ENCODE assay signal across 8 mouse cellular contexts in the genomic region with DNA sequence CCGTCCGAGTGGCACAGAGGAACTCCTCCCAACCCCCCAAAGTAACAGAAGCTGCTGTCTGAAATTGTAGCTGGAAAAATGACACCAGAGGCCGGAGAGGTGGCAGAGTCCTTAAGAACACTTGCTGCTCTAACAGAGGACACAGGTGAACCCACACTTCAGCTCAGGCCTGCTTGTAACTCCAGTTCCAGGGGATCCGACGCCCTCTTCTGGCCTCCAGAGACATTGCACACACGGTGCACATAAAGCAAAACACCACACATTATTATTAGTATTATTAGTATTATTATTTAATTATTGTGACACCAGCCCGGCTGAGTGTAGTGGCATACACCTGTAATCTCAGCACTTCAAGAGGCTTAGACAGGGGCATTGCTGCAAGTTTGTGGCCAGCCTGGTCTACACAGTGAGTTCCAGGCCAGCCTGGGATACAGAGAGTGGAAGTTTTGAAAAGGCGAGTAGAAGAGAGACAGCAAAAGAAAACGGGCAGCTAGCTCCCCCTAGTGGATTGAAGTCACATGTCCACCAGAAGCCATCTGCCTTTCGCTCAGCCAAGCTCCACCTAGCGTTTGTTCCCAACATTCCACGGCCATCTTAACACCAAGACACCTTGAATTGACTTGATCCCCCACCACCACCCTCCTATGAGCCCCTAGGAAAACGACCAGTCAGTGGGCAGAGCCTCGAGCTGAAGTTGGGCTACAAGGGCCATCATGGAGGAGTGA. TPM values are rescaled to one million over a fixed set of nuclear protein-coding genes. Genes with fewer than 3 reads are reported as not detected.
DNase-seq lines count a peak whose midpoint lies in the region; ATAC-seq and TF ChIP-seq lines count a peak whose summit lies in the region.

No protein-coding gene starts in this region.

- 0 out of 2 replicates have a peak overlapping the region, but pooled peaks have one; percentile 39 for H3K27ac ChIP-seq in forebrain, embryonic 12.5 days
- peak overlapping the region; percentile 43; the same call in 1 of the 2 replicates for H3K27ac ChIP-seq in heart, postnatal 0 days (ENCODE audit: low read depth)
- peak overlapping the region; percentile 53; the same call in 1 of the 2 replicates for H3K27ac ChIP-seq in liver, embryonic 16.5 days (ENCODE audit: low read length)
- H3K27ac ChIP-seq in neural tube, embryonic 13.5 days (replicated peaks): peak overlapping the region; percentile 91; the same call in 1 of the 2 replicates

- H3K36me3 ChIP-seq in forebrain, embryonic 12.5 days (replicated peaks): no peaks in the 10 kb centered on the region
- no peaks in the 10 kb centered on the region for H3K36me3 ChIP-seq in heart, postnatal 0 days (replicated peaks; ENCODE audit: control insufficient read depth, insufficient read depth, low read length)
- no peaks in the 10 kb centered on the region for H3K36me3 ChIP-seq in liver, embryonic 16.5 days (ENCODE audit: control insufficient read depth, insufficient read depth)
- H3K36me3 ChIP-seq in neural tube, embryonic 13.5 days: no peaks in the 10 kb centered on the region

- no peak overlapping the region; the same call in 1 of the 2 replicates for H3K4me3 ChIP-seq in forebrain, embryonic 12.5 days (replicated peaks)
- H3K4me3 ChIP-seq in heart, postnatal 0 days (ENCODE audit: low read depth, low read length): no peak overlapping the region
- H3K4me3 ChIP-seq in liver, embryonic 16.5 days (ENCODE audit: low read depth, low read length): no peak overlapping the region
- H3K4me3 ChIP-seq in neural tube, embryonic 13.5 days: no peak overlapping the region

- H3K4me2 ChIP-seq in forebrain, embryonic 12.5 days: peak overlapping the region; percentile 92
- H3K4me2 ChIP-seq in heart, postnatal 0 days (ENCODE audit: low read depth, low read length): peak overlapping the region; percentile 91; the same call in 1 of the 2 replicates
- peak overlapping the region; percentile 96 for H3K4me2 ChIP-seq in liver, embryonic 16.5 days (ENCODE audit: low read depth, low read length)
- H3K4me2 ChIP-seq in neural tube, embryonic 13.5 days: peak overlapping the region; percentile 73; the same call in 1 of the 2 replicates

- TF ChIP-seq EP300 in heart, postnatal 0 days (IDR thresholded peaks at IDR 0.05; ENCODE audit: low read depth): no peak

- H3K9me3 ChIP-seq in forebrain, embryonic 12.5 days: no peaks in the 10 kb centered on the region
- no peaks in the 10 kb centered on the region for H3K9me3 ChIP-seq in heart, postnatal 0 days (replicated peaks; ENCODE audit: control insufficient read depth, low read length)
- no peaks in the 10 kb centered on the region for H3K9me3 ChIP-seq in liver, embryonic 16.5 days (replicated peaks; ENCODE audit: control insufficient read depth, low read length)
- no peaks in the 10 kb centered on the region for H3K9me3 ChIP-seq in neural tube, embryonic 13.5 days

- no peak overlapping the region for H3K9ac ChIP-seq in forebrain, embryonic 12.5 days
- H3K9ac ChIP-seq in heart, postnatal 0 days (replicated peaks; ENCODE audit: low read depth, low read length): no peak overlapping the region
- no peak overlapping the region for H3K9ac ChIP-seq in liver, embryonic 16.5 days (ENCODE audit: low read depth, low read length)
- H3K9ac ChIP-seq in neural tube, embryonic 13.5 days: no peak overlapping the region

- H3K4me1 ChIP-seq in forebrain, embryonic 12.5 days: peaks cover 24% of the 10 kb centered on the region
- H3K4me1 ChIP-seq in heart, postnatal 0 days (ENCODE audit: control insufficient read depth, insufficient read depth): peaks cover 18% of the 10 kb centered on the region
- peaks cover 16% of the 10 kb centered on the region for H3K4me1 ChIP-seq in liver, embryonic 16.5 days (ENCODE audit: control insufficient read depth, low read depth, low read length)
- peaks cover 27% of the 10 kb centered on the region for H3K4me1 ChIP-seq in neural tube, embryonic 13.5 days (replicated peaks)

- WGBS in forebrain, embryonic 12.5 days: 25% methylated on average over 14 of the region's 14 CpGs
- 24% methylated on average over 14 of the region's 14 CpGs for WGBS in heart, postnatal 0 days
- WGBS in liver, embryonic 16.5 days (ENCODE audit: insufficient replicate concordance): 20% methylated on average over 14 of the region's 14 CpGs
- WGBS in neural tube, embryonic 13.5 days: 24% methylated on average over 14 of the region's 14 CpGs

- peak; percentile 99 for TF ChIP-seq CTCF in heart, postnatal 0 days (IDR thresholded peaks at IDR 0.05; ENCODE audit: low read depth)

- peak; percentile 96 for DNase-seq in ES-CJ7 (ENCODE audit: low read depth, low spot score)
- DNase-seq in c-Kit-positive CD71-positive TER-119-positive erythroid progenitor cells, embryonic 14.5 days (ENCODE audit: low spot score): peak; percentile 82
- peak; percentile 92 for DNase-seq in heart, postnatal 0 days (ENCODE audit: low spot score)
- peak; percentile 91 for DNase-seq in kidney, postnatal 36 days
- DNase-seq in testis, postnatal 10 days (ENCODE audit: low spot score): peak; percentile 83

- ATAC-seq in forebrain, embryonic 12.5 days (ENCODE audit: low FRiP score): 0 out of 2 replicates have a peak, but pooled peaks have one; percentile 41
- ATAC-seq in heart, postnatal 0 days (ENCODE audit: insufficient read depth, low read depth): peak; percentile 18
- no peak for ATAC-seq in liver, embryonic 16.5 days (ENCODE audit: low read depth)
- no peak for ATAC-seq in neural tube, embryonic 13.5 days (ENCODE audit: low read depth)

- peaks cover 6% of the 10 kb centered on the region; the same call in 1 of the 2 replicates for H3K27me3 ChIP-seq in forebrain, embryonic 12.5 days
- H3K27me3 ChIP-seq in heart, postnatal 0 days (ENCODE audit: control insufficient read depth, insufficient read depth, low read length): no peaks in the 10 kb centered on the region; the same call in 1 of the 2 replicates
- H3K27me3 ChIP-seq in liver, embryonic 16.5 days (ENCODE audit: control insufficient read depth, insufficient read depth, low read depth, low read length): no peaks in the 10 kb centered on the region
- H3K27me3 ChIP-seq in neural tube, embryonic 13.5 days: no peaks in the 10 kb centered on the region

RNA-seq across cellular contexts. Expression of a gene that starts 1.0 kb away (rescaled TPM):
- 10.9 and 12.7 TPM in 2 replicates for polyA plus RNA-seq in forebrain, embryonic 12.5 days (2016; fragmentation: Nextera tagmentation; extraction: Ambion mirVana)
- 17.7 and 28.6 TPM in 2 replicates for total RNA-seq in heart, postnatal 0 days (2014; rRNA removed; ENCODE audit: low replicate concordance)
- polyA plus RNA-seq in heart, postnatal 0 days (2015; fragmentation: Nextera tagmentation; extraction: Ambion mirVana): 12.1 and 14.2 TPM in 2 replicates
- 4.1 and 4.7 TPM in 2 replicates for polyA plus RNA-seq in liver, embryonic 16.5 days (2015; fragmentation: Nextera tagmentation; extraction: Ambion mirVana)
- polyA plus RNA-seq in neural tube, embryonic 13.5 days (2015; fragmentation: Nextera tagmentation; extraction: Ambion mirVana): 9.8 and 14.6 TPM in 2 replicates

Comparison
In these comparisons a context has a peak if more than half of its experiments do, and no peak if none do; other contexts are left out.
1. ATAC-seq: peak in forebrain, embryonic 12.5 days (single experiment) and heart, postnatal 0 days (single experiment); none in liver, embryonic 16.5 days (single experiment) and neural tube, embryonic 13.5 days (single experiment).
2. H3K27ac ChIP-seq: peak in every context shown above with its lines; median percentile 91 in neural tube, embryonic 13.5 days; 53 in liver, embryonic 16.5 days; 43 in heart, postnatal 0 days; 39 in forebrain, embryonic 12.5 days.
3. Peak in every context shown above with its lines, with median percentiles within 50 percentile points of each other: DNase-seq and H3K4me2 ChIP-seq.